Mouse (Mus musculus): ENCODE data around the gene Taldo1.

- no peak for TF ChIP-seq POLR2A (IDR thresholded peaks at IDR 0.05; ENCODE audit: control insufficient read depth, extremely low read depth, insufficient read depth, low read length, poor library complexity)
- no peak for TF ChIP-seq CTCF (IDR thresholded peaks at IDR 0.05; ENCODE audit: borderline replicate concordance, control insufficient read depth, extremely low read depth, insufficient read depth, low read length, poor library complexity)
These were observed 37.3 kb downstream of the Taldo1 start, which contains the start of gene Cend1 for GRCm38 (mm10) chr7:141429310-141429709.

All from thymus, adult 2 months (tissue).